Mouse (Mus musculus) megakaryocyte progenitor cell, adult 5-6 weeks (primary cell): ENCODE data around the gene Agrp. TPM values are rescaled to one million over a fixed set of nuclear protein-coding genes. Genes with fewer than 3 reads are reported as not detected.
A peak's percentile ranks its signal among the peaks of the same experiment; 100 is the strongest.

ENCODE experiments used
- ATAC-seq: replicated peaks from 2 replicates; pipeline ENCODE4 v1.8.0; 2016; ENCODE audit warnings: mild to moderate bottlenecking, moderate TSS enrichment, inconsistent platforms; ENCODE audit not compliant: poor library complexity
- total RNA-seq, 2 experiments: library from RNA; stranded (forward) in 1 of 2; stranded (reverse) in 1 of 2; fragments of 157-497, 149-512 nt in 1 of 2; fragments of 200-1000 nt in 1 of 2; gene quantifications; 2 replicates each; pipeline versions ENCODE4 v1.2.3 to v1.2.4; 2015 to 2017

Agrp gene
- total RNA-seq, 2 experiments from 2014 or later: not detected

GRCm38 (mm10) chr8:105623118-105623517, 14.1 kb downstream of the Agrp start:
- ATAC-seq: peak; percentile 45

GRCm38 (mm10) chr8:105622421-105622920, 14.7 kb downstream of the Agrp start:
- peak; percentile 86 for ATAC-seq

DNA sequence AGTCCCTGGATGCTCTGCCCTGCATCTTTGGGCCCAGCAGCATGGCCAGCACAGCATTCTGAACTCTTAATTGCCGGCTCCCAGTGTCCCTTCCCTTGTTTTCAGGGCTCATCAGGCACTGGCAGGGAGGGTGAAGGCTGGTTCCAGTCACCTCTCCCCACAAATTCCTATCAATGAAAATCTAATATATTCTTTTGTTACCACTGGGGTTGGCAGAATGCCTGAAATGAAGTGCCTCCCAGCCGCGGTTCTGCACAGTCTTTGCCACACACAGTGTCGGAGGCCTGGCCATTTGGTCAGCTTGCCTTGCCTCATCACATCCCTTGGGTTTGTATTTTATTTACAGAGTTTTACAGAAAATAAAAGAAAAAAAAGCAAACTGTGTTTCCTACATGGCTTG, 15.4 kb downstream of the Agrp start:
- ATAC-seq: no peak

DNA sequence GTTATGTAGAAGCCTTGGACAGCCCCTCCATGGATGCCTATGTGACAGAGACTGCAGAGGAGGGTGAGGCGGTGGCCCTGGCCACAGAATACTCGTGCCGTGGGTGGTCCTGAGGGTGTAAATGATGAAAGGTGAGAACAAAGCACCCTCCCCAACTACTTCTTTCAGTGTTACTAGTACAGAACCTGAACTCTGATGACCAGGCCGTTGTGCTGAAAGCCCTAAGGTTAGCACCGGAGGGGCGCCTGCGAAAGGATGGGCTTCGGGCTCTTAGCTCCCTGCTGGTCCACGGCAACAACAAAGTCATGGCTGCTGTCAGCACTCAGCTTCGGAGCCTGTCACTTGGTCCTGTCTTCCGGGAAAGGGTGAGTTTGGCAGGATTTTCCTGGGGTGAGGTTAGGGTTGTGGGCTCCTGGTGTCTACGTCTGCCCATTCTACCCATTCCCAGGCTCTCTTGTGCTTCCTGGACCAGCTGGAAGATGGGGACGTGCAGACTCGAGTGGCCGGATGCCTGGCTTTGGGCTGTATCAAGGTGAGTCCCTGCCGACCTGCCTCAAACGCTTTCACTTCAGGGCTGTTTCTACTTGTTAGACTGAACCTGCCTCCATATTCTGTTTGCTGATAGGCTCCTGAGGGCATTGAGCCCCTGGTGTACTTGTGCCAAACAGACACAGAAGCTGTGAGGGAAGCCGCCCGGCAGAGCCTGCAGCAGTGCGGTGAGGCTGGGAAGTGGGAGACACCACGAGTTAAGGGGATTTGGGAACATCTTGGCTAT, 16.1 kb downstream of the Agrp start:
- ATAC-seq: no peak

DNA sequence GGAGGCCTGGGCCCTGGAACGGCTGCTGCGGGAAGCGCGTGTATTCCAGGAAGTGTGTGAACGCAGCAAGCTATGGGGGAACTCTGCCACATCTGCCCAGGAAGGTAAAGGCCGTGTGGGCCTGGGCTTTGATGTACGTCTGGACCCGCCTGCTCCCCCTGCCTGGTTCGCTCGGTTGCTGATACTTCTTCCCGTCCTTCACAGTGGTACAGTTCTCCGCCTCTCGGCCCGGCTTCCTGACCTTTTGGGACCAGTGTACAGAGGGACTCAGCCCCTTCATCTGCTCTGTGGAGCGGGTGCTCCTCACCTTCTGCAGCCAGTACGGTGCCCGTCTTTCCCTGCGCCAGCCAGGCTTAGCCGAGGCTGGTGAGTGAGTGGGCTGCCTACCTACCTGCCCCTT, 17.0 kb downstream of the Agrp start:
- no peak for ATAC-seq

DNA sequence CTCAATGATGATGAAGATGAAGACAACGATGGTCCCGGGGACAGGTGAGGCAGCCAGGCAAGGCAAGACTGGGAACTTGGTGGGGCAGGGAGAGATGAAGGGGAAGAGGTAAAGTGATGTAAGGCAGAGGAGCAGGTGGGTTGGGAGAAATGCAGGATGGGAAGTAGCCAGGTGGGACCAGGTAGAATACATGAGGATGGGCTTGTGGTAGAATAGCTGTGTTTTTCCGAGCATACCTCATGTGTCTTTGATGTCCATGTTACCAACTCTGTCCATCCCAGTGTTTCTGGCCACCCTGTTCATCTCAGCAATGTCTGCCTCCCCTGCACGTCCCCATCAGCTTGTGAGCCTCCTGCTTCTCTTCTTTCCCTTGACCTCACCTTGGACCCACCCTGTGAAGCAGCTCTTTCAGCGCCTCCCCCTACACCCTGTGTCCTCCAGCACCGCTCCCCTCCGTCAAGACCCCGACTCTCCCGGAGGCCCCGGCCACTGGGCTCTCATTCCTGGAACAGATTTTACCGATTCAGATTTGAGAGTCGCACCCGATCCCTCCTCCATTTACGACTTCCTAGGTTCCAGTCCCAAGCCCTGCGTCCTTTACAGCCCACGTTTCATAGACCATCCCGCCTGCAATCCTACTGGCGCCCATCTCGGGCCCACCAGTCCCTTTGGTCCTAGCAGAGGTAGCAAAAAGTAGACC, 18.2 kb downstream of the Agrp start:
- no peak for ATAC-seq

DNA sequence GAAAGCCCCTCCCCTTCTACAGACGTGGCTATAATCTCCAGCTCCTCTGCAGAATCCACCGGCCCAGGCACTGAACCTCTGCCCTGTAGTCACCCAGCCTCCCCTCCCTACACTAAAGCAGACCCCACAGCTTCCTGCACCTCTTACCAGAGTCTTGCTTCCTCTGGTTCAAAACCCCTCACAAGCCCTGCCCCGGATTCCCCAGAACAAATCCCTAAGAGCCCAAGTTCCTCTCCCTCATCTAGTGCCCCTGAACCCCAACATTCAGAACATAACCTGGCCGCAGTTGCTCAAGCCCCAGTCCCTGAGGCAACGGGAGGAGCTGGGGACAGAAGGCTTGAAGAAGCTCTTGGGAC, 18.9 kb downstream of the Agrp start:
- no peak for ATAC-seq

DNA sequence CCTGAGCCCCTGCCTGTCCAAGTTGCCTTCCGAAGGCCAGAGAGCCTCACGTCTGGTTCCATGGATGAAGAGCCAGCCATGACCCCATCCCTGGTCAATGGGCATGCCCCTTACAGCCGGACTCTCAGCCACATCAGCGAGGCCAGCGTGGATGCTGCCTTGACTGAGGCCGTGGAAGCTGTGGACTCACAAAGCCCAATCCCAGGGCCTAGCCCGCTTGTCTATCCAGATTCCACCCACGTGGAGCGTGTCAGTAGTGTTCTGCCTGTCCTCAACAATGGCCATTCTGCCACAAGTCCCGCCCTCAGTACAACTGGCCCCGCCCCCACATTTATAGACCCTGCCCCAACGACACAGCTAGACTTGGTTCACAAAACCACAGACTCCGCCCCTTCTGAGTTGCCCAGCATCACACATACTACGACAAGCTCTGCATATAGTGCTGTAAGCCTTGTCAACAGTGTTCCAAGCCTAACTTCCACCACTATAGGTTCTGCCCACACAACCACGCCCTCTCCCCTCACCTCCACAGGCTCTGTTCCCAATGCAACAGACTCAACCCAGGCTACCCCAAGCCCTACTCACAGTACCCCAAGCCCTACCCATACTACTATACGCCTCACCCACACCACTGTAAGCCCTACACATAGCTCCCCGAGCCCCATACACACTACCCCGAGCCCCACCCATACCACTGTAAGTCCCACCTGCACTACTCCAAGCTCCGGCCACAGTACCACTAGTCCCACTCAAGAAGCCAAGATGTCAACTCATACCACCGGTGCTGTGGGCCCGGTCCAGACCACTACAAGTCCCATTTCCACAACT, 19.5 kb downstream of the Agrp start:
- peak; percentile 24 for ATAC-seq

DNA sequence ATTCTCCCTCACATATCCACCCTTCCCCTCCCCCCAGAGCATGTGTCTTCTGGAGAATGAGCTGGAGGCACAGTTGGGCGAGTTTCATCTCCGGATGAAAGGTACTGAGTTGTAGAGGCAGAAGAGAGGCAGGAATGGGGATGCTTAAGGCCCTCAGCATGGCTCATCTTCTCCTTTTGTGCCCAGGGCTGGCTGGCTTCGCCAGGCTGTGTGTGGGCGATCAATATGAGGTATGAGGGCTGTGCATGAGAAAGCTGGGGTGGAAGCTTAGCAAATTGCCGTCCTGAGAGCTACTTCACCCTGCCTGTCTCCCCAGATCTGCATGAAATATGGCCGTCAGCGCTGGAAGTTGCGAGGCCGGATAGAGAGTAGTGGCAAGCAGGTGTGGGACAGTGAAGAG, 21.3 kb downstream of the Agrp start:
- no peak for ATAC-seq

DNA sequence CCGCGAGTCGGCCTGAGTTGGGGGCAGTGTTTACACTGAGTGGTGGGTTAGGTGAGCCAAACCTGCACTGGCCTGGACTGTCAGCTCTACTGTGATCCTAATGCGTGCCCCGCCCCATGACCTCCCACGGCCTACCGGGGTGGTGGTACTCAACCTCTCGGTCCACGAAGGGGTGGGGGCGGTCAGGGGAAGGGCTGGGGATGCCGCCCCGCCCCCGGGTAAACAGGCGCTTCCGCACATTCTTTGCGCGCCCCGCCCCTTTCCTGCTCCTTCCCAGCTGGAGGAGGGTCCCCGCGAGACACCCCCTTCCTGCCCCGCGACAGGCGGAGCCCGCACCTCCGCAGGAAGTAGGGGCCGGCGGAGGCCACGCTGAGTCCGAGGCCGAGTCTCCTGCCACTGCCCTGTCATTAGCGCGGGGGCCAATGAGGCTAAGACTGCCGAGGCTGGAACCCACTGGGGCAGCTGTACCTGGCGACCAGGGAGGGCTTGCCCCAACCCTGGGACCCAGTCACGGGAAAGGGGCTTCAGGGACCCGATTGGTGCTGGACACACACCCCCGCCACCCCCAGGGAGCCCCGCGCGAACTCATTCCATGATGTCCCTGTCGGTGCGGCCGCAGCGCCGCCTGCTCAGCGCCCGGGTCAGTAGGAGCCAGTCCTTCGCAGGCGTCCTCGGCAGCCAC, 23.2 kb downstream of the Agrp start:
- ATAC-seq: peak; percentile 6; the same call in 1 of the 2 replicates

- ATAC-seq: no peak
Measured at GRCm38 (mm10) chr8:105613037-105613436, 24.2 kb downstream of the Agrp start.

DNA sequence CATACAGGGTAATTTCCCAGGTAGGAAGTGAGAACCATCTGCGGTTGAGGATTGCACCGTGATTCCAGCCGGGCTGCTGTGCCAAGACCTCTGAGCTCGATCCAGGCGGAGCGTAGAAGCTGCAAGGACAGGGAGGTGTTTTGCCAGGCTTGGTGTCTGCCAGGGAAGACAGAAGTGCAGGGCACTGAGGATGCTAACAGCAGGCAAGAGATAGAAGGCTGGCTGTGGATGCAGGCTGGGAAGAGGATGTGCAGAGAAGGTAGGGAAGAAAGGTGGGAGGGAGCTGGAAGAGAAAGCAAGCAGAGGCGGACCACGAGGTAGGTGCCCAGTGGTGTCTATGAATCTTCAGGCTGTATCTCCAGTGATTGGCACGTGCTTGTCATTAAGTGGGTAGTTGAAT, 25.4 kb downstream of the Agrp start:
- no peak for ATAC-seq

DNA sequence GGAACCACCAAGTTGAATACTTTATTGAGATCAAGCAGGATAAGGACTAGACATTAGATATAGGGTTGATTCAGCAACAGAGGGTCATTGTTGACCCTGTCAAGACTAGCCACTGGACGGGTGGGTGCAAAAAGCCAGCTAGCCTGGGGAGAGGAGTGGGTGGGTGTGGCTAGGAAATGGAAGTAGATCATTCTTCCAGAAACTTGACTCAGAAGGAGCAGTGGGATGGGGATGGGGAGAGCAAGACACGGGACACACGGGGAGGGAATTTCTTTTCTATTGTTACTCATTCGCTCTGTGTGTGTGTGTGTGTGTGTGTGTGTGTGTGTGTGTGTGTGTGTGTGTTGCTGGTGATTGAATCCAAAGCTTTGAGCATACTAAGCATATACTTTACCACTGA, 27.4 kb downstream of the Agrp start:
- ATAC-seq: no peak

DNA sequence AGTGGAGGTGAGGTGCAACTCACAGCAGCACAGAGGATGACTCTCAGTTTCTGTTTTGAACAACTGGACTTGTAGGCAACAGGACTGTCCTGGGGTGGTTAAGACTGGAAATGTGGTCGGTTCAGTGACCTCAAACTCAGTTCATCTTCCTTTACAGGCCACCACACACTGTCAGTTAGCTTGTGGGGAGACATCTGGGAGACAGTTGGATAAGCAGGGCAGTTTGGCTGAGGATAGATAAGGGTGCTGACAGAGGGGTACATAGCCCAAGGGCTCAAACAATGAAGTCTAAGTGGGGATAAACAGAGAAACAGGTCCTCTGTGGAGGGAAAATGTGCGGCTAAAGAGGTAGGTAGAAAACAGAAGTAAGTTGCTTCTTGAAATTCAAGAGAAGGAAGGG, 27.8 kb downstream of the Agrp start:
- peak; percentile 52 for ATAC-seq

GRCm38 (mm10) chr8:105607684-105608083, 29.5 kb downstream of the Agrp start:
- ATAC-seq: no peak

- ATAC-seq: no peak
Measured at GRCm38 (mm10) chr8:105607062-105607461, 30.1 kb downstream of the Agrp start.

GRCm38 (mm10) chr8:105606189-105607023, 30.8 kb downstream of the Agrp start:
- peak; percentile 18 for ATAC-seq

DNA sequence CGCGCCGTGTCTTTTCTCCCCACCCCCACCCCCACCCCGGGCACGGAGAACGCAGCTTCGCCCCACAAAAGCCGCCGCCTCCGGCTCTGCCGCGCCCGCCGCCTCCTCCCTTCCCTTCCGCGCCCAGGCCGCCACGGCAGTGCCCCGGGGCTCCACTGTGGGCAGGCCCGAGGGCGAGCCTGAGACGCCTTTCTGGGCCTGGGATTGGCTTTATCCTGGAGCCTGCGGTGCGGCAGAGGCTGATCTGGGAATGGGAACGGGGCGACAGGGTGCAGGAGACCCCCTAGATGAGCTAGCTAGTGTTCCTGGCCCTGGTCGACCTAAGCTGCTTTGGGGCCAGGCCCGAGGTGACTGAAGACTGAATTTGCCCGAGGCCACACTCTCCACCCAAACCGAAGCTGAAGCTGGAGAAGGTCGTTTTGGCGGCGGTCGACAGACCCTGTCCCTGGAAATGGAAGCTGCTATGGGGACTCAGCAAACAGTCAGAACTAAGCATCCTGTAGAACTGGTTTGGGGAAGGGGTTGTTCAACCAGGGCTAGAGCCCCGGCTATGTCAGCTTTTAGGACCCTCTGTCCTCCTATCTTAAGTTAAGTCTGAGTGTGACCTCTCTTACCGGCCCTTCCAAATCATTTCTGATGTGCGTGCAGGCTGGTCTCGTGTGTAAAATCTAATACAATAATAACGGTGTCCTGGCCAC, 31.6 kb downstream of the Agrp start:
- ATAC-seq: no peak

DNA sequence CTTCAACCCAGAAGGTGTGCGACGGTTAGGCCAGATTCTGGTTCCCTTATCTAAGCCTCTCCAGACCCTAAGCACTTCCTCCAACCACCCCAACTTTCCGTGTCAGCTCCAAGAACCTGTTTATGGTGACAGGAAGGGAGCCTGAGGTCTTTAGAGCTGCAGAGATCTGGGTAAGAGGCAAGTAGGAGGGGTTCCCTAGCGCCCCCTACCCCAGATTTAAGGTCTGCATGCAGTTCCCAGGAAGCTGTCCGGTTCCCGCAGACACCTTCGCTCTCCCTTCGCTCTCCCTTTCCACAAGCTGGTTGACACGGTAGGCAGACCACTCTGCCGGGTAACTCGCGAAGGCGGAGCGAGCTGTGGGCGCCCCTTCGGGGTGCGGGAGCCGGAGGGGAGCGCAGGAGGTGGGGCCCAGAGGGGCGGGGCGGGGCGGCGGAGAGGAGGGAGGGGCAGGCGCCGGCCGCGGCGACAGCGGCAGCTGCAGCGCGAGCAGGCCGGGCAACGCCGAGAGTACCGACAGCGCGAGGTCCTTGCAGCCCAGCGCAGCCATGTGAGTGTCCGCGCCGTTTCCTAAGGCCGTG, 32.3 kb downstream of the Agrp start, which contains the start of gene Ripor1:
Gene Ripor1 (plus strand): TSS at position 452 of the 578 bp plus-strand sequence.
- peak; percentile 40 for ATAC-seq
